Mouse (Mus musculus) MEL (cell line): ENCODE results near the gene Vac14. TPM values are rescaled to one million over a fixed set of nuclear protein-coding genes. Genes with fewer than 3 reads are reported as not detected.

Experiments
- DNase-seq: peaks from one replicate; pipeline ENCODE4 v3.0.0; 2011; ENCODE audit warnings: low read depth, low spot score
- H3K27ac ChIP-seq: 2 replicates; pipeline ENCODE4 v1.5.1; 2012; ENCODE audit warnings: low read depth, mild to moderate bottlenecking, control low read depth, low read length, moderate library complexity; ENCODE audit not compliant: control insufficient read depth
- H3K27me3 ChIP-seq, 2 experiments: fragments of 150-350 bp in 1 of 2; sonication (generic) in 1 of 2; 2 replicates each; pipeline ENCODE4 v1.6.1; 2012; ENCODE audit warnings: low read length in 2 of 2, mild to moderate bottlenecking in 2 of 2, improper control_type of control experiment in 1 of 2, moderate library complexity in 1 of 2; ENCODE audit not compliant: insufficient read depth in 2 of 2, control insufficient read depth in 1 of 2
- H3K36me3 ChIP-seq, 2 experiments: 2 replicates each; pipeline ENCODE4 v1.6.1; 2012 to 2014; ENCODE audit warnings: low read length in 2 of 2, improper control_type of control experiment in 1 of 2, inconsistent platforms in 1 of 2, mild to moderate bottlenecking in 1 of 2; ENCODE audit not compliant: insufficient read depth in 2 of 2, control insufficient read depth in 1 of 2
- H3K4me1 ChIP-seq, 2 experiments: fragments of 150-350 bp in 1 of 2; sonication (generic) in 1 of 2; 2 replicates each; pipeline ENCODE4 v1.6.1; 2012; ENCODE audit warnings: low read length in 2 of 2, improper control_type of control experiment in 1 of 2, mild to moderate bottlenecking in 1 of 2; ENCODE audit not compliant: insufficient read depth in 2 of 2, control insufficient read depth in 1 of 2
- H3K4me3 ChIP-seq, 2 experiments: fragments of 150-350 bp in 1 of 2; sonication (generic) in 1 of 2; 2 replicates each; pipeline ENCODE4 v1.5.1; 2012; ENCODE audit warnings: low read depth in 2 of 2, low read length in 2 of 2, mild to moderate bottlenecking in 2 of 2, moderate library complexity in 2 of 2, control low read depth in 1 of 2, improper control_type of control experiment in 1 of 2; ENCODE audit not compliant: control insufficient read depth in 1 of 2, insufficient read depth in 1 of 2
- H3K79me2 ChIP-seq: 2 replicates; pipeline ENCODE4 v1.6.1; 2012; ENCODE audit warnings: mild to moderate bottlenecking, low read length, moderate library complexity; ENCODE audit not compliant: control insufficient read depth, poor library complexity, insufficient read depth
- H3K9ac ChIP-seq: 2 replicates; pipeline ENCODE4 v1.6.1; 2012; ENCODE audit warnings: low read depth, mild to moderate bottlenecking, control low read depth, low read length, moderate library complexity; ENCODE audit not compliant: control insufficient read depth, poor library complexity, severe bottlenecking
- H3K9me3 ChIP-seq: fragments of 150-350 bp; sonication (generic); replicated peaks from 2 replicates; pipeline ENCODE4 v1.6.1; 2012; ENCODE audit warnings: mild to moderate bottlenecking, low read length, improper control_type of control experiment, moderate library complexity; ENCODE audit not compliant: insufficient read depth
- CHD2 ChIP-seq: IDR thresholded peaks from 2 replicates; pipeline ENCODE4 v1.6.1; 2011; ENCODE audit warnings: low read length, improper control_type of control experiment
- E2F4 ChIP-seq: IDR thresholded peaks from 2 replicates; pipeline ENCODE4 v1.6.1; 2011; ENCODE audit warnings: low read depth, low read length, improper control_type of control experiment, borderline replicate concordance
- ELF1 ChIP-seq: IDR thresholded peaks from 2 replicates; pipeline ENCODE4 v1.6.1; 2014; ENCODE audit warnings: low read depth, mild to moderate bottlenecking, inconsistent platforms, low read length, improper control_type of control experiment, moderate library complexity
- EP300 ChIP-seq, 2 experiments: IDR thresholded peaks; 2 replicates each; pipeline ENCODE4 v1.6.1; 2011; ENCODE audit warnings: improper control_type of control experiment in 2 of 2, low read length in 2 of 2, low read depth in 1 of 2, mild to moderate bottlenecking in 1 of 2
- HCFC1 ChIP-seq: IDR thresholded peaks from 2 replicates; pipeline ENCODE4 v1.6.1; 2012; ENCODE audit warnings: low read depth, mild to moderate bottlenecking, inconsistent platforms, low read length, improper control_type of control experiment, moderate library complexity
- MAFK ChIP-seq: IDR thresholded peaks from 2 replicates; pipeline ENCODE4 v1.6.1; 2011; ENCODE audit warnings: low read depth, mild to moderate bottlenecking, low read length, improper control_type of control experiment, borderline replicate concordance
- MAX ChIP-seq: IDR thresholded peaks from 2 replicates; pipeline ENCODE4 v1.6.1; 2011; ENCODE audit warnings: low read length, improper control_type of control experiment
- MAZ ChIP-seq: IDR thresholded peaks from 2 replicates; pipeline ENCODE4 v1.6.1; 2012; ENCODE audit warnings: low read depth, mild to moderate bottlenecking, inconsistent platforms, low read length, improper control_type of control experiment
- MXI1 ChIP-seq: IDR thresholded peaks from 2 replicates; pipeline ENCODE4 v1.6.1; 2011; ENCODE audit warnings: mild to moderate bottlenecking, low read depth, low read length, improper control_type of control experiment
- MYC ChIP-seq: IDR thresholded peaks from 2 replicates; pipeline ENCODE4 v1.6.1; 2011; ENCODE audit warnings: low read depth, mild to moderate bottlenecking, low read length, improper control_type of control experiment, moderate library complexity
- POLR2A ChIP-seq, 2 experiments: IDR thresholded peaks; 2 replicates each; pipeline ENCODE4 v1.6.1; 2011 to 2012; ENCODE audit warnings: low read length in 2 of 2, mild to moderate bottlenecking in 2 of 2, control low read depth in 1 of 2, improper control_type of control experiment in 1 of 2, low read depth in 1 of 2, moderate library complexity in 1 of 2; ENCODE audit not compliant: control insufficient read depth in 1 of 2, insufficient read depth in 1 of 2, poor library complexity in 1 of 2
- RAD21 ChIP-seq: IDR thresholded peaks from 2 replicates; pipeline ENCODE4 v1.6.1; 2011; ENCODE audit warnings: mild to moderate bottlenecking, low read depth, low read length, improper control_type of control experiment
- RCOR1 ChIP-seq: IDR thresholded peaks from 2 replicates; pipeline ENCODE4 v1.6.1; 2012; ENCODE audit warnings: low read depth, mild to moderate bottlenecking, inconsistent platforms, low read length, improper control_type of control experiment
- SIN3A ChIP-seq: IDR thresholded peaks from 2 replicates; pipeline ENCODE4 v1.6.1; 2012; ENCODE audit warnings: low read length, improper control_type of control experiment, inconsistent platforms
- TAL1 ChIP-seq: IDR thresholded peaks from 2 replicates; pipeline ENCODE4 v1.6.1; 2012; ENCODE audit warnings: mild to moderate bottlenecking, inconsistent platforms, low read length, moderate library complexity, mixed read lengths
- TBP ChIP-seq: IDR thresholded peaks from 2 replicates; pipeline ENCODE4 v1.8.0; 2011; ENCODE audit warnings: low read depth, low read length, improper control_type of control experiment
- UBTF ChIP-seq: IDR thresholded peaks from 2 replicates; pipeline ENCODE4 v1.6.1; 2012; ENCODE audit warnings: low read depth, mild to moderate bottlenecking, inconsistent platforms, low read length, improper control_type of control experiment, moderate library complexity, borderline replicate concordance; ENCODE audit not compliant: insufficient read depth
- USF1 ChIP-seq: IDR thresholded peaks from 2 replicates; pipeline ENCODE4 v1.6.1; 2014; ENCODE audit warnings: low read depth, mild to moderate bottlenecking, inconsistent platforms, low read length, improper control_type of control experiment, moderate library complexity
- USF2 ChIP-seq, 2 experiments: IDR thresholded peaks; 2 replicates each; pipeline ENCODE4 v1.6.1; 2011 to 2012; ENCODE audit warnings: improper control_type of control experiment in 2 of 2, low read length in 2 of 2, borderline replicate concordance in 1 of 2, inconsistent platforms in 1 of 2, low read depth in 1 of 2, mild to moderate bottlenecking in 1 of 2; ENCODE audit not compliant: insufficient read depth in 1 of 2
- ZC3H11A ChIP-seq: IDR thresholded peaks from 2 replicates; pipeline ENCODE4 v1.6.1; 2012; ENCODE audit warnings: low read depth, mild to moderate bottlenecking, inconsistent platforms, low read length, improper control_type of control experiment
- ZKSCAN1 ChIP-seq: IDR thresholded peaks from 2 replicates; pipeline ENCODE4 v1.6.1; 2012; ENCODE audit warnings: low read depth, mild to moderate bottlenecking, inconsistent platforms, low read length, improper control_type of control experiment, moderate library complexity
- ZNF384 ChIP-seq: IDR thresholded peaks from 2 replicates; pipeline ENCODE4 v1.6.1; 2012; ENCODE audit warnings: low read depth, mild to moderate bottlenecking, inconsistent platforms, low read length, improper control_type of control experiment
- polyA plus RNA-seq, 2 experiments: library from polyadenylated mRNA; stranded (reverse) in 1 of 2; unstranded in 1 of 2; fragments of >175 nt in 1 of 2; fragments of >200 nt in 1 of 2; gene quantifications; 2 replicates each; pipeline versions ENCODE4 v1.2.1 to v1.2.4; 2012; ENCODE audit warnings: low replicate concordance in 2 of 2, low read depth in 1 of 2; ENCODE audit not compliant: insufficient read length in 2 of 2, insufficient read depth in 1 of 2, missing spikeins in 1 of 2
- total RNA-seq: library from RNA; depleted of rRNA; stranded (reverse); fragments of 300-350 nt; gene quantifications from 2 replicates; pipeline ENCODE4 v1.2.3, GENCODE M21; 2012

Gene Vac14
- total and polyA plus RNA-seq, 3 experiments, result 31.7 to 86.0 TPM; not detected in 1

GRCm38 (mm10) chr8:110644422-110644821 is 26.0 kb downstream of the Vac14 start:
- Histone ChIP-seq H3K4me3 (no peak overlapping the region), H3K9ac (no peak overlapping the region), H3K27ac (no peak overlapping the region), H3K36me3 (peaks cover 0 to 10% of the 10 kb centered on the region in 2 experiments; a peak in 2 of 4 replicates), H3K4me1 (no peaks in the 10 kb centered on the region), H3K27me3 (no peaks in the 10 kb centered on the region), H3K79me2 (no peaks in the 10 kb centered on the region), H3K9me3 (no peaks in the 10 kb centered on the region)
- TF ChIP-seq E2F4 (no peak), ELF1 (no peak), MAX (no peak), CHD2 (no peak), MAZ (no peak), ZKSCAN1 (no peak), MXI1 (no peak), MYC (no peak)
- DNase-seq, result no peak

GRCm38 (mm10) chr8:110644901-110645300 is 26.5 kb downstream of the Vac14 start:
- H3K9ac ChIP-seq, result no peak overlapping the region
- H3K36me3 ChIP-seq, result peaks cover 0 to 10% of the 10 kb centered on the region in 2 experiments; a peak in 2 of 4 replicates
- TF ChIP-seq TBP, result no peak
- TF ChIP-seq UBTF, result no peak
- TF ChIP-seq MAX, result no peak
- TF ChIP-seq EP300 (IDR thresholded peaks at IDR 0.05; ENCODE audit: low read depth in 1 of 2, low read length in 2 of 2), result no peak
- TF ChIP-seq MXI1, result no peak
- TF ChIP-seq POLR2A (IDR thresholded peaks at IDR 0.05; ENCODE audit: control insufficient read depth in 1 of 2, insufficient read depth in 1 of 2, low read depth in 1 of 2, low read length in 2 of 2, poor library complexity in 1 of 2), result no peak
- TF ChIP-seq SIN3A, result no peak
- H3K9me3 ChIP-seq, result no peaks in the 10 kb centered on the region
- no peak overlapping the region for H3K4me3 ChIP-seq
- no peaks in the 10 kb centered on the region for H3K27me3 ChIP-seq
- H3K4me1 ChIP-seq, result no peaks in the 10 kb centered on the region
- no peak for DNase-seq
- H3K27ac ChIP-seq, result no peak overlapping the region
- no peaks in the 10 kb centered on the region for H3K79me2 ChIP-seq

GRCm38 (mm10) chr8:110645340-110645739 is 27.0 kb downstream of the Vac14 start:
- Histone ChIP-seq H3K36me3 (peaks cover 0 to 10% of the 10 kb centered on the region in 2 experiments; a peak in 2 of 4 replicates), H3K4me1 (no peaks in the 10 kb centered on the region), H3K9ac (no peak overlapping the region), H3K79me2 (no peaks in the 10 kb centered on the region), H3K27me3 (no peaks in the 10 kb centered on the region), H3K9me3 (no peaks in the 10 kb centered on the region), H3K27ac (no peak overlapping the region), H3K4me3 (no peak overlapping the region)
- TF ChIP-seq TAL1 (no peak), E2F4 (no peak), ZKSCAN1 (no peak), TBP (no peak), USF1 (no peak), RAD21 (no peak), RCOR1 (no peak), MAZ (no peak), MXI1 (no peak), MYC (no peak), ZNF384 (no peak), SIN3A (no peak), MAFK (no peak), USF2 (IDR thresholded peaks at IDR 0.05; ENCODE audit: borderline replicate concordance in 1 of 2, insufficient read depth in 1 of 2, low read depth in 1 of 2, low read length in 2 of 2) (no peak), HCFC1 (no peak), ZC3H11A (no peak), POLR2A (IDR thresholded peaks at IDR 0.05; ENCODE audit: control insufficient read depth in 1 of 2, insufficient read depth in 1 of 2, low read depth in 1 of 2, low read length in 2 of 2, poor library complexity in 1 of 2) (no peak)
- DNase-seq, result no peak
